Mouse (Mus musculus) C2C12 (cell line): Measurements from ENCODE around the gene 2610318N02Rik.

Experiments
- CEBPB ChIP-seq: IDR thresholded peaks from one replicate; pipeline ENCODE4 v1.6.1; 2011; ENCODE audit warnings: low read depth, mild to moderate bottlenecking, control low read depth, moderate library complexity
- CTCF ChIP-seq: IDR thresholded peaks from one replicate; pipeline ENCODE4 v1.5.1; 2011; ENCODE audit not compliant: control insufficient read depth, insufficient read depth, insufficient read length

DNA sequence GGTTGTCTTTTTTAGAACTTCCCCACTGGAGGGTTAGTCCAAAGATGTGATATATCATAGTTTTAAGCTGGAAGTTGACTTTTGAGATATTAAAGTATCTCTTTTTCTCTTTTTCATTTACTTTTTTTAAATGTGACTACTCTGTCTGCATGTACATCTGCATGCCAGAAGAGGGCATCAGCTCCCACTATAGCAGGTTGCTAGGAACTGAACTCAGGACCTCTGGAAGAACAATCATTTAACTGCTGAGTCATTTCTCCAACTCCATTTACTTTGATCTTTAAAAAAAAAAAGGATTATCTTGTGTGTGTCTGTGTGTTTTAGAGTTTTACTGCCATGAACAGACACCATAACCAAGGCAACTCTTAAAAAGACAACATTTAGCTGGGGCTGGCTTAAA, 48.1 kb downstream of the 2610318N02Rik start:
- TF ChIP-seq CTCF (no peak), CEBPB (no peak)
